Mouse (Mus musculus) layer of hippocampus, postnatal 10 days (tissue): ENCODE measurements at regions not wholly inside any gene's neighbourhood (a gene's known extent, or its start where the extent isn't known, plus 50 kb on each side); places are given as distances from the start of the nearest gene placed in this dataset.

ENCODE experiments used
- DNase-seq, 2 experiments: peaks; one replicate each; pipeline ENCODE4 v3.0.0; 2021; ENCODE audit warnings: low spot score in 2 of 2

GRCm38 (mm10) chr4:55134339-55134738, 189.5 kb downstream of the Zfp462 start:
- DNase-seq: no peak

- no peak for DNase-seq
Measured at GRCm38 (mm10) chr4:55134791-55135190, 189.9 kb downstream of the Zfp462 start.

GRCm38 (mm10) chr4:55136283-55136682, 191.4 kb downstream of the Zfp462 start:
- no peak for DNase-seq

DNA sequence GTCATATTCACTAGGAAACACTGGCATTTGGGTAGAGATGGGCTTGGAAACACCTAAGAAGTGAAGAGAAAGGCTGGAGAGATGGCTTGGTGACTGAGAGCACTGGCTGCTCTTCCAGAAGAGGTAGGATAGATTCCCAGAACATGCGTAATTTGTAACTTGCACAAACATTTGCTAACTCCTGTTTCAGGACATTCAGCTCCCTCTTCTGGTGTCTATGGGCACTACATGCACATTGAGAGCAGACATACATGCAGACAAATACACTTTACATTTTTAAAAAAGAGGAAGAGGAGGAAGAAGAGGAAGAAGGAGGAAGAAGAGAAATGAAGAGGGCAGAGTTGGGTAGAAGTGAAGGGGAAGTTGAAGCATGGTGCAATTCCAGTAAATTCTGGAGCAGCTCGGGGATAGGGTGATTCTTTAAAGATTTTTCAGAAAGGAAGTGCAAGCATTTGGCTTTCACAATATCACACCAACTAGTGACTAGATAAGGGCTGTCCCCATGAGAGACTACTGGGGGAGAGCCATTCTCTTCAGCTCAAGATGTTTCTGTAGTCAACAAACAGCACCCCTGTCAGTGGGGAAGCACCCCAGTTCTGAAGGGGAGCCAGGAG, 193.0 kb downstream of the Zfp462 start:
- no peak for DNase-seq

DNA sequence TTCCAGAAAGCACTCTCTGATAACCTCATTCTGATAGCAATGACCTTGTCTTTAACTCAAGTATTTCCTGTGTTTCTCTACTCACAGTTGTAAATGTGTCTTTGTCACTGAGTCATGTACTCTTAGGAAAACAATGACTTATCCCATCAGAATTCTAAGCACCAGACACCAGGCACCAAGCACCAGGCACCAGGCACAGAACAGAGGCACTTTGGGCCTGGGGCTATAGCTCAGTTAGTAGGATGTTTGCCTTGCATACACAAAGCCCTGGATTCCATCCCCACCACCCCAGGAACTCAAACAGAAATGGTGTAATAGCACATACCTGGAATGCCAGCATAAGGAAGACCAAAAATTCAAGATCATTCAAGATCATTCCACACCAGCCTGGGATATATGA, 196.5 kb downstream of the Zfp462 start:
- no peak for DNase-seq

- DNase-seq: no peak
Measured at GRCm38 (mm10) chr4:55141923-55142732, 197.3 kb downstream of the Zfp462 start.

DNA sequence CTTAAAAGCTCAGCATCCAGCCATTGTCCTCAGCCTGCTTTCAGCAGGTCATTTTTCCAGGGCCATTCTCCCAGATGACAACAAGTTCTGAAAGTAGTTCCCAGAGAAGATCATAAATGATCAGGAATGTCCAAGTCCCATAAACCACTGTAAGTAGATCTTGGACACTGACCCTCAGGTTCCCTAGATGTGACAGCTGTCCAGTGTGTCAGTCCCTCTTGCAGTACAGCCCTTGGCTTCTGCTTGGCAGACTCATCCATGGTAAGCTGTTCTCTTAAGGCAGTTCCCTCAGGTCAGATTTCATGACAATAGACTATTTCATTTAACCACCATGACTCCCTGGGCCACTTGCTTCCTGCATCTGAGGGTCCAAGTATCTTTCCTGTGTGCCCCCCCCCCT, 198.6 kb downstream of the Zfp462 start:
- no peak for DNase-seq

DNA sequence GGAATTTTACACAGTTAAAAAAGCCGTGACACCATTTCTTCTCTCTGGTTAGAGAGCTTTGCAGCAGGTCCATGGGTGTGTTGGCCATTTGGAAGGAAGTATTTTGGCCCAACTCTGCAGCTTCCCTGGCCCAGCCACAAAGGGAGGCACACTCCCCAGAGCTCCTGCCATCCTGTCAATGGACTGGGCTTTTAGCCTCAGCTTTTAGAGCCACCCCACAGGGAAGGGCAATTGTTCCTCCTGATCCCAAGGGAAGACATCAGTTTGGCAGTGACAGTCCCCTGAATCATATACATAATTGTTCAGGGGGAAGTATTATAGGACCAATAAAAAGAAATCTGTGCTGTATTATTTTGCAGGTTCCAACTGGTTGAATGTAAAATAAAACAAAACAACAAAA, 200.1 kb downstream of the Zfp462 start:
- no peak for DNase-seq

DNA sequence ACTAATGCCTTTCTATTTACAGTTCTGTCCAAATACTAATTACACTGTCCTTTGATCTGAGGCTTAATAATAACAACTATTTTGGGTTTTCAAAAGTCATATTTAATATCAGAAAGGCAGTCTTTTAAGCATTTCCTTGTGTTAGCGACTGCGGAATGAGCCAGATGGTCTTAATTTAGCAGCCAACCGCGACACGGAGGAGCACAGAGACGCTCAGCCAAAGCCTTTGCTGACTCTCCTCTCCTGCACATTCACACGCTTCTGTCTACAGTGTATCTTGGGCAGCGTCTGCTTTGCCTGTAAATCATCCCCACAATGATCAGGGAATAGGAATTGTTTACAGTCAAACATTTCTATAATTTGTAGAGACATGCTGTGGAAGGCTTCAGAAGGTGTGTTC, 201.1 kb downstream of the Zfp462 start:
- no peak for DNase-seq

- no peak for DNase-seq
Measured at GRCm38 (mm10) chr4:55148380-55148779, 201.5 kb upstream of the Rad23b start.

- no peak for DNase-seq
Measured at GRCm38 (mm10) chr4:55154556-55154955, 195.3 kb upstream of the Rad23b start.

DNA sequence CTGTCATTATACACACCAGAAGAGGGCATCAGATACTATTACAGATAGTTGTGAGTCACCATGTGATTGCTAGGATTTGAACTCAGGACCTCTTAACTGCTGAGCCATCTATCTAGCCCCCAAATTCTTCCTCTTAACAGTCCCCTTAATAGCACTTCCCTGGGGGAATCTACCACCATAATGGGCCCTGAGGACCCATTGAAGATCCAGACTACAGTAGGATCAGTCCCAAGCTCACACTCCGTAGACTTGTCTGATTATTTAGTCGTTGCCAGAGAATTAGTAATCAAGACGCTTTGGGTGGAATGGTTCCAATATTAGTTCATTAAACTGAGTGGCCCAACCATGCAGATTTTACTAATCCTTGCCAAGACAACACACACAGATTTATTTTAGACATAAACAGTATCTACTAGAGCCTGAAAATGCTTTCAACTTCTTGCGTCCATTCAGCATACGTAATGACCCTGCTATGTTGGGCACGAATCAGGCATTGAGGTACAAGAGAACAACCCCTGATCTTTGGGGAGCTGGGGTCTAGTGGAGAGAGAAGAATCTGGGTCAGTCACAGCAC, 191.6 kb upstream of the Rad23b start:
- DNase-seq: no peak

- peak in 1 of 2 experiments; percentile 30 for DNase-seq
Measured at GRCm38 (mm10) chr4:55166266-55166665, 183.6 kb upstream of the Rad23b start.

GRCm38 (mm10) chr4:55169063-55169462, 180.8 kb upstream of the Rad23b start:
- DNase-seq: no peak

- DNase-seq: no peak
Measured at GRCm38 (mm10) chr4:55172334-55172891, 177.4 kb upstream of the Rad23b start.

GRCm38 (mm10) chr4:55176026-55176425, 173.8 kb upstream of the Rad23b start:
- no peak for DNase-seq

DNA sequence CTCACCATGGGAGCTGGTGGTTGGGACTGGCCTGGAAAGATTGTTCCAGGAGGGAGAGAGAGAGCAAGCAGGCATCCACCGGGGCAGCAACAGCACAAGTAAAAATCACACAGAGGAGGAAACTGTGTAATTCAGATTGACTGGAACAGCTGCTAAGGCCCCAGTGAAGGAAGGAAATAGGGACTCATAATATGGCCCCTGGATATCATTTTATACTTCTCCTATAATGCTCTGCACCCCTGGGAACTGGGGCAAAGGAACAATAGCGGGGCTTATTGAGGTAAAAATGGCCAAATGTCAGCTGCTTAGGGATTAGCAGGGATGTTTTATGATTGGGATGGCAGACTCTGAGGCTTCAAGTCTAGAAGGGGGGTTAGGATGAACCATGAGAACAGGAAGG, 170.4 kb upstream of the Rad23b start:
- DNase-seq: no peak

GRCm38 (mm10) chr4:55183519-55183918, 166.3 kb upstream of the Rad23b start:
- DNase-seq: no peak

DNA sequence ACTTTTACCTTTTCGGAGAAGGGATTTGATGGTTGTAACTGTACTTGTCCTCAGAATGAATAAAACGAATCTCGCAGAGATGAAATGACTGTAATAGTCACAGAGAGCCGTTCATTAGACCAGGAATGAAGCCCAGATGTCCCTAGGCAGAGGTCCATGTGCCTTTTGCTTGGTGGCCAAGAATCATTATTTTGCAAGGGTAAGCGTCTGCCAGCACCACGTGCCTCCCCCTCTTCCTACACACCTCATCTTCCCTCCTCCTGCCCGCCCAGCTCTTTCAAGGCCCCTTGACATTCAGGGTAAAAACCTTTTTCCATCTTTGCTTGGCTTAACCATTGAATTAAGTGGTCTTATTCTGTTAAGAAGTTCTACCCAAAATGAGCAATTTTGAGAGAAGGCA, 161.1 kb upstream of the Rad23b start:
- DNase-seq: no peak

DNA sequence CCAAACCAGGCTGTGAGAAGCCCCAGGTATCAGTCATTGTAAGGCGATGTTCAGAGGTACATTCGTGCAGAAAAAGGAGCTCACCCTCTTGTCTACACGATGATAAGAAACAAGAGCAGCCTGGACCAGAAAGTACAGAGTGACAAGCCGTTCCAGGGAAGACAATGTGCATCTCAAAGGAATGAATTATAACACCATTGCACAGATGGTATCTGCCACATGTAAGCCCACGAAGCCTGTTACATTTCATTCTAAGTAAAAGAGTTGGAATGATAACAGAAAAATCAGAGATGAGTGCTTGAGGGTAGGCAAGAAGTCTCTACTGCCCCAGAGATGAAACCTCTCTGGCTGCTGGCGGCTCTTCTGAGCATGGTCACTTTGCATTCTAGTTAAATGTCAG, 159.3 kb upstream of the Rad23b start:
- DNase-seq: no peak

DNA sequence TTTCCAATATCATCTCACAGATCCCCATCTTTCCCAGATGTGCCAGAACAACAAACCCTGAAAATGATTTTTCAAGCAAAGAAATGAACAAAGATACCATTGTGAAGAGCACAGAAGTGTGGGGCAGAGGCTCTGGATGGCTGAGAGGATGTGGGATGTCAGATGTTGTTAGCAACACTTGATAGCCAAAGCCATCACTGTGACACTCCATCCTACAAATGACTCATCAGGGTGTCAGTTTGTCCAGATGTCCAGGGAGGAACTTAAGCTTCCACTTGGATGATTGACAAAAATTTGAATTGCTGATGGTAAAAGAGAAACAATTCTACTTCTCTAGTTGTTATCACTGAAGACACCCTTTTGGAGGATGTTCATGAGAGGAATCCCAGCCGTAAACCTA, 155.8 kb upstream of the Rad23b start:
- DNase-seq: no peak

DNA sequence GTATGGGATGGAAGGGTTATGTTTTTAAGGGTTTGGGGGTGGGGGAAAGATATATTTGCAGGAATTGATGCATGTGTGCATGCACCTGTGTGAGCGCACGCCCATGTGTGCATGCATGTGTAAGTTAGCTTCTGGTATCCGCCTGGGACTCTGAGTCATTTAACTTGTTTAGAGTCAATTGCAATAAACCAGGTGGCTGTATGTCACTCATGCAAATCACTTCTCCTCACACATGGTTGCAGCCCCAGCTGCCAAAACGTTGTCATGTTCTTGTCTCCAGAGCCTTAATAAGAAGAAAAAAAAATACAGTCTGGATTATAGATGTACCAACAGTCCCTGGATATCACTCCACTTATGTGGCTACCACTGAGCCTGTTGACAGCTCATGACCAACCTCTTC, 155.3 kb upstream of the Rad23b start:
- DNase-seq: peak in 1 of 2 experiments; percentile 25
